Mouse (Mus musculus) pancreas, adult 10 weeks (tissue): ENCODE results near the gene Arfgap3. TPM values are rescaled to one million over a fixed set of nuclear protein-coding genes. Genes with fewer than 3 reads are reported as not detected.

Experiments used
- polyA plus RNA-seq: library from polyadenylated mRNA; stranded (reverse); fragments of 350-450 nt; fragmentation: Illumina TruSeq; extraction: RNeasy Lipid Tissue Mini Kit (QIAGEN cat#74804); gene quantifications from one replicate; pipeline ENCODE4 v1.2.3, GENCODE M21; 2015; ENCODE audit warnings: low read depth, low replicate concordance; ENCODE audit not compliant: insufficient read depth

The Arfgap3 gene
- polyA plus RNA-seq, result 42.7 TPM

GRCm38 (mm10) chr15:83349954-83350711, at the start of gene Arfgap3:
TSS of gene Arfgap3 (minus strand) at chr15:83350247.

DNA sequence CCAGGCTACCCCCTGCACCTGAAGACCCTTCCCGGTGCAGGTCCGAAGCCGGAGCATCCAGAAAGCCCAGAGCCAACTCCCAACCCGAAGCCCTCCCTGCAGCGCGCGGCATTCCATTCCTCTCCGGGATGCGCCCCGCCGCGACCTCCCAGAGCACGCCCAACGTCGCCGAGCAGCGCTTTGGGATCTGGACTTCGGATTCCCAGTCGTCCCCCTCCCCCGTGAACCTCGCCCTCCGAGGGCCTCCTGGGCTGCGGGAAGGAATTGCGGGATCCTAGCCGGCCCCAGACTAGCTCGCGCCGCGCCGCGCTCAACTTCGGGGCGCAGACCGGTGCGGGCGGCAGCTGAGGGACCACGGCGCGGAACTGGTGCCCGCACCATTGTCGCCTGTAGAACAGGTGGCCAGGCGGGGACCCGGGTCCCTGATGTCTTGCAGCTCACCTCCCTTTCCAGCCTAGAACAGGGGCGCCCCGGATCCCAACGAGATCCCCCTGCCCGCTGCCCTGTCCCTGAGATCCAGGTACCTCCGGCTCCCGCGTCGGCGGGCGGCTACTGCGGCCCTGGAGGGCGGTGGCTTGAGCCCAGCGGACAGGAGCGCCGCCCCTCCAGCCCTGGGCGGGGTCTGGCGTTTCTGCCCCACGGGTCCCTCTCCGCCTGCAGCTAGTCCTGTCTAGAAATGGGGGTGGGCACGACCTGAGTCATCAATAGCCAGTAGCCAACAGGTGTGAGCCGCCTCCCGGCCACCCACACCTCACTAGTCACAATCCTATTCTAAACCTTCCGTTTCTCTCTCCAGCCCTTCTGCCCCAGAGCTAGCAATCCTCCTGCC, 98.7 kb downstream of the Arfgap3 start, which contains the start of gene A4galt:
TSS of gene A4galt (minus strand) at position 599 of the 829 bp plus-strand sequence.

Other genes starting within 250 kb of the Arfgap3 start
- 12.3 TPM for gene Rrp7a, start 227.4 kb downstream of the Arfgap3 start, polyA plus RNA-seq
- gene Poldip3, start 200.9 kb downstream of the Arfgap3 start, polyA plus RNA-seq, result 13.9 TPM
- gene Cyb5r3, start 177.7 kb downstream of the Arfgap3 start, polyA plus RNA-seq, result 49.6 TPM
- gene A4galt, start 98.5 kb downstream of the Arfgap3 start, polyA plus RNA-seq, result 3.7 TPM
- gene Pacsin2, start 114.4 kb upstream of the Arfgap3 start, polyA plus RNA-seq, result 15.3 TPM
- gene Ttll1, start 160.6 kb upstream of the Arfgap3 start, polyA plus RNA-seq, result 2.8 TPM
- 2.8 TPM for gene Bik, start 176.6 kb upstream of the Arfgap3 start, polyA plus RNA-seq
- 27.9 TPM for gene Tspo, start 213.3 kb upstream of the Arfgap3 start, polyA plus RNA-seq
- gene Mcat, start 213.5 kb upstream of the Arfgap3 start, polyA plus RNA-seq, result 4.8 TPM
- 3.6 TPM for gene Ttll12, start 244.9 kb upstream of the Arfgap3 start, polyA plus RNA-seq